Mouse (Mus musculus): ENCODE results near the gene Cldn34b2.
A peak's percentile ranks its signal among the peaks of the same experiment; 100 is the strongest.
"Not testable (repeated sequence)": the region's sequence is repeated elsewhere in the genome, so short reads cannot be mapped to it uniquely, and the experiment has no call there.

The Cldn34b2 gene

GRCm38 (mm10) chrX:155128312-155128711, at the start of gene Cldn34b2:
Cldn34b2 (minus strand) TSS chrX:155128412.
- not testable (repeated sequence) for DNase-seq (ENCODE audit: low spot score)

- no peak for DNase-seq (ENCODE audit: low spot score)
These were observed 49.4 kb upstream of the Cldn34b2 start for GRCm38 (mm10) chrX:155177640-155178039.

DNA sequence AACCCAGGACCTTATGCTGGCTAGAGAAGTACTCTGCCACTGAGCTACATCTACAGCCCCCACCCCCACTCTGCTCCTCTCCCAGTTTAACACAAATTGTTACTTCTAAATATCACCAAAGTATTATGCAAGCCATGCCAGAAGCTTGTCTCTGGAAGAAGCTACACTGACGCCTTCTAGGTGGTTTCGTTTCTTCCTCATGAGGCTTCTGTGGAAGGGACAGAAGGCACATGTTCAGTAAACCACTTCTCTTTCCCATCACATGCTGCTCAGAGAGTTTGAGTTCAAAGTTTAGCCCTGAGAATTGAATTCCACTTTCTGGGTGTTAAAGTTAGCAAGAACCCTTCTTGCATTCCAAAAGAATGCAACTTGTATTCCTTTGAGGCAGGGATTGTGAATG, 49.0 kb upstream of the Cldn34b2 start:
- no peak for DNase-seq (ENCODE audit: low spot score)

DNA sequence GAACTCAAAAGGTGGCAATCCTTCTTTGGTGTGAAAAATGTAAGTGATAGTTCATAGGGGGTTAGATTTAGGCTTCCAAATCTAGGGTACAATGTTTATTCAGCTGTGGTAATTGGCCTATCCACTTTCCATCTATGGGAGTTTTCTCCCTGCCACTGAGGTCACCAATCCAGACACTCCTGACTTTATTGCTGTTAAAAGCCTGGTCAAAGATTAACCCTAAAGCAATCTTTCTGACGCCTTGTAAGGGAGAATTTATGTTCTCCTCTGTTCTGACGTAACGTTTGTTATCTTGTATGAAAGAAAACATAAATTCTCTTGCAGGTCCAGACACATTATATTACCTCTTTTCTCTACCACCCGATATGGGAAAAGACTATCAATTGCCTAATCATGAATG, 47.4 kb upstream of the Cldn34b2 start:
- DNase-seq (ENCODE audit: low spot score) = no peak

DNA sequence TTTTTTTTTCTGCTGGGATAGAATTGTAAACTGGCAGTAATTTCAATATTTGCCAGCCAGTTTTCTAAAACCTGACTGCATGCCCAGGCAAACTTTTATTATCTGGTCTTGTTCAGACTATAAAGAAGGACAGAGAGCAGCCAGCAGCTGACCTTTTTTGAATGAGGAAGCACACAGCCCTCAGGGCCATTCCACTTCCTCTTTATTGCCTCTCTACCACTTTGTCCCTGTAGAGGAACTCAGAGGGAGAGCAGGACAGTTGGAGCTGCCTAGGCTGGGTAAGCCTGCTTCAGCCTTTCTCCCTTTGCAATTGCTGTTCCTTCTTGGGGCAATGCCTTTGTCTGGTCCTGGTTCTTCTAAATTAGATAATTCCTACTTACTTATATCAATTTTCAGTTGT, 44.1 kb upstream of the Cldn34b2 start:
- no peak for DNase-seq (ENCODE audit: low spot score)

DNA sequence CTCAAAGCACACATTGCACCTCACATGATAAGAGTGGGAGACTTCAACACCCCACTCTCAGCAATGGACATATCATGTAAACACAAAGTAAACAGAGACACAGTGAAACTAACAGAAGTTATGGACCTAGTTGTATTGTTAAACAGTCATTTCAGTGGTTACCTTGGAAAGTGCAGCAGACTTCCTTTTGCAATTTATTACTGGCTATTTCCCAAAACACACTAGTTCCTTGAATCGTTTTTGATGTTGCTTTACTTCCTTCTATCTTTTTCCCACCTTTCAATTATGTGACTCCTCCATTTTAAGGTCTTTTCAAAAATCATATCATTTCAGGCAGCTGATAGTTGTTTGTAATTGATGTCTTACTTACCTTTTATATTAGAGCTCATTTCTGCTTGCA, 43.5 kb upstream of the Cldn34b2 start:
- DNase-seq (ENCODE audit: low spot score) = no peak

- no peak for DNase-seq (ENCODE audit: low spot score)
These were observed 41.7 kb upstream of the Cldn34b2 start for GRCm38 (mm10) chrX:155169886-155170285.

- DNase-seq (ENCODE audit: low spot score) = no peak
These were observed 39.5 kb upstream of the Cldn34b2 start for GRCm38 (mm10) chrX:155167667-155168066.

DNA sequence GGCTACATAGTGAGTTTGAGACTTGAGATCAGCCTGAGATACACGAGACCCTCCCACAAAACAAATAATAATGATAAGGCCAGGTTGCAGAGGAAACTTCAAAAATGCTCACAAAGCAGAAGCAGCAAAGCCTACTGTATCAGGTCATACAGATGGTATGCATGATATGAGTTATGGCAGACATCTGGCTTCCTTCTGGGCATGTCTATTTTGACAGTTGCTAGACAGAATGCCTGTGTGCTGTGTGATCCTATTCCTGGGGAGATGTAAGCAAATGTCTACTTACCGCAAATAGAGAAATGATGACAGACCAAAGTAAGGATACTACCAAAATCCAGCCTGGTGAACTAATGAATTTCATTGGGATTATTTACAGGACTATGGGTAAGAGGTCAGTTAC, 38.1 kb upstream of the Cldn34b2 start:
- no peak for DNase-seq (ENCODE audit: low spot score)

DNA sequence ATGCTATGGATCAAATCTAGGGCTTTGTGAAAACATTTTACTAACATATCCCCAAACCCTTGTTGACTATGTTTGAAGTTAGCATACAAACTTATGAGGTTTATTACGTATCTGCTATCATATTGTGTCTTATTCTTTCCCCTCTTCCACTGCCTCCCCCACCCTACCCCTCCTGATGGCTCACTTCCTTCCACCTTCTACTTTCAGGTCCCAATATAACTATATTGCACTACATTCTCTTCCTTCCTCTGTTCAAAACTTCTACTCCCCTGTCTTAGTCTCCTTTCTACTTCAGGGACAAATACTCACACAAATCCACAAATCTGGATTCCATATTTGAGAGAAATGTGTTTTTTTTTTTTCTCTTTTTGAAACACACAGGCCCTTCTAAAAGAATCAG, 35.3 kb upstream of the Cldn34b2 start:
- DNase-seq (ENCODE audit: low spot score) = no peak

GRCm38 (mm10) chrX:155151868-155152267, 23.7 kb upstream of the Cldn34b2 start:
- no peak for DNase-seq (ENCODE audit: low spot score)

DNA sequence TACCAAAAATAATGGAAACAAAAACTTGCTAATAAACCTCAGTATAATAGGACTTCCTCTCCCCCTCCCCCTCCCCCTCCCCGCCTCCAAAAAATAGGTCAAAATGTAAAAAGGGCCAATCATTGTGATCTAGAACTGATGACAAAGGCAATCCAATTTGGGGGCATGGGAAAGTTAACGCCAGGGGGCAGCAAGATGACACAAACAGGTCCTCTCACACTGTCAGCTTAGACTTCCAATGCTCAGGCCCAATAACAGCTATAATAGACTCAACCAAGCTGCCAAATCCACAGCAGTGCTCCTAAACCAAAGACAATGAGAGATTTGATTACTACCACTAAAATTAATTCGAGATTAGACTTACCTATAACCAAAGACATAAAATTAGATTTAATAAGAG, 16.5 kb upstream of the Cldn34b2 start:
- DNase-seq (ENCODE audit: low spot score) = peak; percentile 18

- DNase-seq (ENCODE audit: low spot score) = no peak
These were observed 30.2 kb downstream of the Cldn34b2 start for GRCm38 (mm10) chrX:155098024-155098423.

GRCm38 (mm10) chrX:155093566-155093965, 34.6 kb downstream of the Cldn34b2 start, which contains the start of gene Magea2:
Magea2 (minus strand) TSS chrX:155093666.
- not testable (repeated sequence) for DNase-seq (ENCODE audit: low spot score)

DNA sequence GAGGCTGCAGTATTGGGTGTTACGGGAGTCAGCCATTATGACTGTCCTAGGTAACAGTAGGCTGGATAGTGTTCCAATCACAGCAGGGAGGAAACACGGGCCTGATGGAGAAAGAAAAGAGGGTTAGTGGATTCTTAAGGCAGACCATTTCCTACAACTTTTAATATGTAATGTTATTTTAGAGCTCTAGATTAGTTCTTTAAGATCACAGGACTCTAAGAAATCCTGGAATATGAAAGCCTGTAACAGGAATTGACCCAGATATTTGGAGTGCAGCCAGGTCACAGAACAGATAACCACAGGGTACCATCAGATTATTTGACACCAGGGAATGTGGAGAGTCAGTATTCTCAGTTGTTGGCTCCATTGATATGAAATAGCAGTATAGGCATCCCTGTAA, 38.5 kb downstream of the Cldn34b2 start, which contains the start of gene Magea1:
Magea1 (minus strand) TSS at position 101 of the 400 bp plus-strand sequence.
- not testable (repeated sequence) for DNase-seq (ENCODE audit: low spot score)
